Mouse (Mus musculus) left cerebral cortex, postnatal 10 days (tissue): Measurements from ENCODE around the gene Hook1. TPM values are rescaled to one million over a fixed set of nuclear protein-coding genes. Genes with fewer than 3 reads are reported as not detected.

Experiments
- total RNA-seq, 2 experiments: library from RNA; stranded (reverse); gene quantifications; 2 replicates each; pipeline ENCODE4 v1.2.3; 2021

The Hook1 gene
- total RNA-seq, 2 experiments from 2014 or later = 63.1 to 68.3 TPM

Other genes starting within 250 kb of the Hook1 start
- gene Cyp2j13, start 110.3 kb downstream of the Hook1 start, total RNA-seq = under 1 TPM; 0.41 to 0.67 TPM
- gene Cyp2j12, start 173.9 kb downstream of the Hook1 start, total RNA-seq = under 1 TPM in 1 of 2 experiments, not detected in 1; 0.56 TPM